Mouse (Mus musculus) MEL (cell line): Measurements from ENCODE around the gene 1500015O10Rik. TPM values are rescaled to one million over a fixed set of nuclear protein-coding genes. Genes with fewer than 3 reads are reported as not detected.
A peak's percentile ranks its signal among the peaks of the same experiment; 100 is the strongest.

Experiments used
- DNase-seq: peaks from one replicate; pipeline ENCODE4 v3.0.0; 2011; ENCODE audit warnings: low read depth, low spot score
- H3K27ac ChIP-seq: 2 replicates; pipeline ENCODE4 v1.5.1; 2012; ENCODE audit warnings: low read depth, mild to moderate bottlenecking, control low read depth, low read length, moderate library complexity; ENCODE audit not compliant: control insufficient read depth
- H3K27me3 ChIP-seq, 2 experiments: fragments of 150-350 bp in 1 of 2; sonication (generic) in 1 of 2; 2 replicates each; pipeline ENCODE4 v1.6.1; 2012; ENCODE audit warnings: low read length in 2 of 2, mild to moderate bottlenecking in 2 of 2, improper control_type of control experiment in 1 of 2, moderate library complexity in 1 of 2; ENCODE audit not compliant: insufficient read depth in 2 of 2, control insufficient read depth in 1 of 2
- H3K36me3 ChIP-seq, 2 experiments: 2 replicates each; pipeline ENCODE4 v1.6.1; 2012 to 2014; ENCODE audit warnings: low read length in 2 of 2, improper control_type of control experiment in 1 of 2, inconsistent platforms in 1 of 2, mild to moderate bottlenecking in 1 of 2; ENCODE audit not compliant: insufficient read depth in 2 of 2, control insufficient read depth in 1 of 2
- H3K4me1 ChIP-seq, 2 experiments: fragments of 150-350 bp in 1 of 2; sonication (generic) in 1 of 2; 2 replicates each; pipeline ENCODE4 v1.6.1; 2012; ENCODE audit warnings: low read length in 2 of 2, improper control_type of control experiment in 1 of 2, mild to moderate bottlenecking in 1 of 2; ENCODE audit not compliant: insufficient read depth in 2 of 2, control insufficient read depth in 1 of 2
- H3K4me3 ChIP-seq, 2 experiments: fragments of 150-350 bp in 1 of 2; sonication (generic) in 1 of 2; 2 replicates each; pipeline ENCODE4 v1.5.1; 2012; ENCODE audit warnings: low read depth in 2 of 2, low read length in 2 of 2, mild to moderate bottlenecking in 2 of 2, moderate library complexity in 2 of 2, control low read depth in 1 of 2, improper control_type of control experiment in 1 of 2; ENCODE audit not compliant: control insufficient read depth in 1 of 2, insufficient read depth in 1 of 2
- H3K79me2 ChIP-seq: 2 replicates; pipeline ENCODE4 v1.6.1; 2012; ENCODE audit warnings: mild to moderate bottlenecking, low read length, moderate library complexity; ENCODE audit not compliant: control insufficient read depth, poor library complexity, insufficient read depth
- H3K9ac ChIP-seq: 2 replicates; pipeline ENCODE4 v1.6.1; 2012; ENCODE audit warnings: low read depth, mild to moderate bottlenecking, control low read depth, low read length, moderate library complexity; ENCODE audit not compliant: control insufficient read depth, poor library complexity, severe bottlenecking
- H3K9me3 ChIP-seq: fragments of 150-350 bp; sonication (generic); replicated peaks from 2 replicates; pipeline ENCODE4 v1.6.1; 2012; ENCODE audit warnings: mild to moderate bottlenecking, low read length, improper control_type of control experiment, moderate library complexity; ENCODE audit not compliant: insufficient read depth
- BHLHE40 ChIP-seq: IDR thresholded peaks from 2 replicates; pipeline ENCODE4 v1.6.1; 2012; ENCODE audit warnings: low read depth, mild to moderate bottlenecking, inconsistent platforms, low read length, improper control_type of control experiment, borderline replicate concordance
- CTCF ChIP-seq, 3 experiments: IDR thresholded peaks in 2 of 3; conservative IDR thresholded peaks in 1 of 3; 2 replicates each; pipeline ENCODE4 v1.5.1; 2011 to 2012; ENCODE audit warnings: low read length in 3 of 3, low read depth in 2 of 3, mild to moderate bottlenecking in 2 of 3, improper control_type of control experiment in 1 of 3, inconsistent platforms in 1 of 3, mixed read lengths in 1 of 3, moderate library complexity in 1 of 3; ENCODE audit not compliant: control insufficient read depth in 1 of 3, insufficient read depth in 1 of 3, poor library complexity in 1 of 3, severe bottlenecking in 1 of 3
- GATA1 ChIP-seq: IDR thresholded peaks from 2 replicates; pipeline ENCODE4 v1.6.1; 2011; ENCODE audit warnings: low read depth, low read length, improper control_type of control experiment
- HCFC1 ChIP-seq: IDR thresholded peaks from 2 replicates; pipeline ENCODE4 v1.6.1; 2012; ENCODE audit warnings: low read depth, mild to moderate bottlenecking, inconsistent platforms, low read length, improper control_type of control experiment, moderate library complexity
- MAX ChIP-seq: IDR thresholded peaks from 2 replicates; pipeline ENCODE4 v1.6.1; 2011; ENCODE audit warnings: low read length, improper control_type of control experiment
- MXI1 ChIP-seq: IDR thresholded peaks from 2 replicates; pipeline ENCODE4 v1.6.1; 2011; ENCODE audit warnings: mild to moderate bottlenecking, low read depth, low read length, improper control_type of control experiment
- MYC ChIP-seq: IDR thresholded peaks from 2 replicates; pipeline ENCODE4 v1.6.1; 2011; ENCODE audit warnings: low read depth, mild to moderate bottlenecking, low read length, improper control_type of control experiment, moderate library complexity
- NRF1 ChIP-seq: IDR thresholded peaks from 2 replicates; pipeline ENCODE4 v1.6.1; 2014; ENCODE audit warnings: low read depth, mild to moderate bottlenecking, inconsistent platforms, low read length, improper control_type of control experiment, moderate library complexity; ENCODE audit not compliant: poor library complexity, insufficient read depth, severe bottlenecking
- RAD21 ChIP-seq: IDR thresholded peaks from 2 replicates; pipeline ENCODE4 v1.6.1; 2011; ENCODE audit warnings: mild to moderate bottlenecking, low read depth, low read length, improper control_type of control experiment
- RCOR1 ChIP-seq: IDR thresholded peaks from 2 replicates; pipeline ENCODE4 v1.6.1; 2012; ENCODE audit warnings: low read depth, mild to moderate bottlenecking, inconsistent platforms, low read length, improper control_type of control experiment
- SMC3 ChIP-seq: IDR thresholded peaks from 2 replicates; pipeline ENCODE4 v1.6.1; 2011; ENCODE audit warnings: low read depth, low read length, improper control_type of control experiment
- TBP ChIP-seq: IDR thresholded peaks from 2 replicates; pipeline ENCODE4 v1.8.0; 2011; ENCODE audit warnings: low read depth, low read length, improper control_type of control experiment
- TCF12 ChIP-seq: IDR thresholded peaks from 2 replicates; pipeline ENCODE4 v1.6.1; 2014; ENCODE audit warnings: low read depth, mild to moderate bottlenecking, inconsistent platforms, low read length, improper control_type of control experiment, moderate library complexity
- UBTF ChIP-seq: IDR thresholded peaks from 2 replicates; pipeline ENCODE4 v1.6.1; 2012; ENCODE audit warnings: low read depth, mild to moderate bottlenecking, inconsistent platforms, low read length, improper control_type of control experiment, moderate library complexity, borderline replicate concordance; ENCODE audit not compliant: insufficient read depth
- USF1 ChIP-seq: IDR thresholded peaks from 2 replicates; pipeline ENCODE4 v1.6.1; 2014; ENCODE audit warnings: low read depth, mild to moderate bottlenecking, inconsistent platforms, low read length, improper control_type of control experiment, moderate library complexity
- USF2 ChIP-seq, 2 experiments: IDR thresholded peaks; 2 replicates each; pipeline ENCODE4 v1.6.1; 2011 to 2012; ENCODE audit warnings: improper control_type of control experiment in 2 of 2, low read length in 2 of 2, borderline replicate concordance in 1 of 2, inconsistent platforms in 1 of 2, low read depth in 1 of 2, mild to moderate bottlenecking in 1 of 2; ENCODE audit not compliant: insufficient read depth in 1 of 2
- ZMIZ1 ChIP-seq: IDR thresholded peaks from 2 replicates; pipeline ENCODE4 v1.6.1; 2012; ENCODE audit warnings: low read depth, mild to moderate bottlenecking, inconsistent platforms, low read length, improper control_type of control experiment, moderate library complexity
- polyA plus RNA-seq, 2 experiments: library from polyadenylated mRNA; stranded (reverse) in 1 of 2; unstranded in 1 of 2; fragments of >175 nt in 1 of 2; fragments of >200 nt in 1 of 2; gene quantifications; 2 replicates each; pipeline versions ENCODE4 v1.2.1 to v1.2.4; 2012; ENCODE audit warnings: low replicate concordance in 2 of 2, low read depth in 1 of 2; ENCODE audit not compliant: insufficient read length in 2 of 2, insufficient read depth in 1 of 2, missing spikeins in 1 of 2
- total RNA-seq: library from RNA; depleted of rRNA; stranded (reverse); fragments of 300-350 nt; gene quantifications from 2 replicates; pipeline ENCODE4 v1.2.3, GENCODE M21; 2012

Gene 1500015O10Rik
- total and polyA plus RNA-seq, 3 experiments, result 0.08 TPM; not detected in 2

DNA sequence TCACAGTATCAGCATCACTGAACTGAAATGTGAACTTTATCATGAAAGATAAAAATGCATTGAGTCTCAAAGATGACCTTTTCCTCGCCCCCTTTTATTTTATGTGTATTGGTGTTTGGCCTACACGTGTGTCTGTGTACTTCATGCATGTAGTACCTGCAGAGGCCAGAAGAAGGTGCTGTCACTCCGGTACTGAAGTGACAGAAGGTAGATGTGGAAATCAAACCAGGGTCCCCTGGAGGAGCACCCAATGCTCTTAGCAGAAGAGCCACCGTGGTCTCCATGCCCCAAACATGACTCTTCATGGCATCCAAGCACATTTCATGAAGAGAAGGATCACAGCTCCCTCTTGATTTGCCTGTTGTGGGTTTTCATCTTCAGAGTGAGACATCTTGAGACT, 1.7 kb downstream of the 1500015O10Rik start:
- H3K79me2 ChIP-seq, result no peaks in the 10 kb centered on the region
- TF ChIP-seq MXI1 (no peak), RCOR1 (no peak), CTCF (IDR thresholded peaks at IDR 0.05 in 2 of 3, conservative IDR thresholded peaks at IDR 0.05 in 1 of 3; ENCODE audit: control insufficient read depth in 1 of 3, insufficient read depth in 1 of 3, low read depth in 2 of 3, low read length in 3 of 3, poor library complexity in 1 of 3, severe bottlenecking in 1 of 3) (peak; percentile 6 to 35 (median 30); a peak in 5 of 6 replicates), RAD21 (peak; percentile 21), SMC3 (peak; percentile 29), ZMIZ1 (no peak), TCF12 (no peak)
- H3K27me3 ChIP-seq, result no peaks in the 10 kb centered on the region
- no peak overlapping the region for H3K27ac ChIP-seq
- H3K4me3 ChIP-seq, result no peak overlapping the region
- H3K4me1 ChIP-seq, result no peaks in the 10 kb centered on the region
- no peaks in the 10 kb centered on the region for H3K9me3 ChIP-seq
- no peak for DNase-seq
- H3K36me3 ChIP-seq, result no peaks in the 10 kb centered on the region
- H3K9ac ChIP-seq, result no peak overlapping the region

DNA sequence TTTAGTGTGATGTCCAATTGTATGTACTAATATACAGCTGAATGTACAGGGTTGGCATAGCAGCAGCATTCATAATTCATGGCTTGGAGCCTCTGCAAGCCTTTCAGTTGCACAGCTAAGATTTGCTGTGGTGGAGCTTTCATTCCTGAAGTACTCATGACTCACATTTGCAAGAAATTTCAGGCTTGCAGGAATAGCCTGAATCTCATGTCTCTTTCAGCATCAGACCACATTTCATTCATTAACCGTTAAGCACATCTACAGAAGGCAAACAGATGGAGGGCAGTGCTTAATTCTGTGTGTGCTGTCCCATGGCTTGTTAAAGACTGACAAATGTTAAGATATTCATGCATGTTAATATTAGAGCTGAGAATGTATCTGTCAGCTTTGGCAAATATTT, 2.3 kb downstream of the 1500015O10Rik start:
- Histone ChIP-seq H3K4me1 (no peaks in the 10 kb centered on the region), H3K9ac (no peak overlapping the region)
- TF ChIP-seq MYC, result no peak
- no peak for TF ChIP-seq HCFC1
- no peak for TF ChIP-seq USF1
- TF ChIP-seq BHLHE40, result no peak
- no peak for TF ChIP-seq GATA1
- TF ChIP-seq TBP, result no peak
- TF ChIP-seq USF2 (IDR thresholded peaks at IDR 0.05; ENCODE audit: borderline replicate concordance in 1 of 2, insufficient read depth in 1 of 2, low read depth in 1 of 2, low read length in 2 of 2), result no peak
- no peak for TF ChIP-seq UBTF
- TF ChIP-seq NRF1, result no peak
- TF ChIP-seq MAX, result no peak
- TF ChIP-seq, all 39 proteins: peak for 0
- DNase-seq, result no peak
- Histone ChIP-seq H3K27me3 (no peaks in the 10 kb centered on the region), H3K4me3 (no peak overlapping the region), H3K9me3 (no peaks in the 10 kb centered on the region), H3K27ac (no peak overlapping the region), H3K36me3 (no peaks in the 10 kb centered on the region), H3K79me2 (no peaks in the 10 kb centered on the region)
